Mouse (Mus musculus): ENCODE measurements at regions not wholly inside any gene's neighbourhood (a gene's known extent, or its start where the extent isn't known, plus 50 kb on each side); places are given as distances from the start of the nearest gene placed in this dataset.

DNA sequence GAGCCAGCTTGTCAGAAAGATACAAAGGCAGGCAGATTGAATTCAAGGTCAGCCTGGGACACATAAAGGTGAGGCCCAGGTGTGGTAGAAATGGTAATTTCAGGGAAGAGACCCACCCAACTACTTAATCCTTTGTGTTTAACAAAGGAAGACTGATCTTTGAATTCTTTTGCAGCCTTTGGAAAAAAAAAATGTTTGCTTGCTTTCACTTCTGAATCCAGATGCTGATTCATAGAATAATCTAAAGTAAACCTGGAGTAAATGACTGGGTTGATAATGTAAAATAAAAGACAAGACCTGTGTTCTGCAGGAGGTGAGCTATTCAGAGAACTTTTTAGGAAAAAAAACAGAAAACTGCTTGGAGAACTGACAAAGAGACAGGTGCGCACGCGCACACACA lies 310.9 kb upstream of the Klf6 start:
- Histone ChIP-seq H3K4me1 (ENCODE audit: control insufficient read depth, insufficient read depth, low read length) (no peaks in the 10 kb centered on the region), H3K4me3 (replicated peaks; ENCODE audit: low read length) (no peak overlapping the region), H3K27me3 (ENCODE audit: control insufficient read depth, insufficient read depth, low read length) (no peaks in the 10 kb centered on the region), H3K9ac (ENCODE audit: low read depth, low read length, severe bottlenecking) (no peak overlapping the region), H3K9me3 (ENCODE audit: control insufficient read depth, low read length) (no peaks in the 10 kb centered on the region), H3K36me3 (ENCODE audit: control insufficient read depth, insufficient read depth, low read length) (no peaks in the 10 kb centered on the region), H3K27ac (replicated peaks; ENCODE audit: low read depth, low read length) (no peak overlapping the region), H3K4me2 (replicated peaks; ENCODE audit: low read depth, low read length, severe bottlenecking) (no peak overlapping the region)
- ATAC-seq (ENCODE audit: low FRiP score, low read depth) (no peak), DNase-seq (ENCODE audit: low spot score) (no peak)
- 96% methylated on average over 3 of the region's 3 CpGs for WGBS
- no peak for TF ChIP-seq POLR2A (IDR thresholded peaks at IDR 0.05; ENCODE audit: borderline replicate concordance, extremely low read depth, insufficient read depth, insufficient read length)

DNA sequence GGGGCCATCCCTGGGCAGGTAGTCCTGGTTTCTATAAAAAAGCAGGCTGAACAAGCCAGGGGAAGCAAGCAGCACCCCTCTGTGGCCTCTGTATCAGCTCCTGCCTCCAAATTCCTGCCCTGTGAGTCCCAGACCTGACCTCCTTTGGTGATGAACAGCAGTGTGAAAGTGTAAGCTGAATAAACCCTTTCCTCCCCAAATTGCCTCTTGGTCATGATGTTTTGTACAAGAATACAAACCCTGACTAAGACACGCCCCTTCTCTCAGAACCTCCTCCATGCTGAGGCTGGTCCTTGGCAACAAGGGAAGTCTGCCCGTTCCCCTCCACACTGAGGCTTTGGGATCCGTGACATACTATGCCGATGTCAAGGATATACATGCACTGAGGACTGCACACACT lies 310.2 kb upstream of the Klf6 start:
- DNase-seq (ENCODE audit: low spot score) = no peak
- no peak overlapping the region for H3K27ac ChIP-seq (replicated peaks; ENCODE audit: low read depth, low read length)
- no peak for TF ChIP-seq POLR2A (IDR thresholded peaks at IDR 0.05; ENCODE audit: borderline replicate concordance, extremely low read depth, insufficient read depth, insufficient read length)

DNA sequence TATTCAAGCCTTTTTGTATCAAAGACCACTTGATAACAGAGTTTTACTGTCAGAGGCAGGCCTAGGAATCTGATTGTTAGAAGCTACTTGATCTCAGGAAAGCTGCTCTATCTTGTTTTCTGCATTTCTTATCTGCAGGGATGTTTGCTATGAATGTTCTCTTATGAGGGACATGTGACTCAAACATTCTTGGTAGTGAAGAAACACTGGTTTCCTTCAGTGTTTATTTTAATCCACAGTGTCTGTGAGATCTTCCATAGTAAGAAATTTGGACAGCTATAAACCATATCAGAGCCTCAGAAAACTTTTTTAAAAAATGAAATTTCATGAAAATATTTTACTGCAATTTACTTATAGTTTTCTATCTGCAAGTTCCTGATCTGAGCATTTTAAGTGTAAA lies 307.8 kb upstream of the Klf6 start:
- H3K9me3 ChIP-seq (ENCODE audit: control insufficient read depth, low read length) = no peaks in the 10 kb centered on the region
- no peak for ATAC-seq (ENCODE audit: low FRiP score, low read depth)
- no peak overlapping the region for H3K4me3 ChIP-seq (replicated peaks; ENCODE audit: low read length)
- no peaks in the 10 kb centered on the region for H3K4me1 ChIP-seq (ENCODE audit: control insufficient read depth, insufficient read depth, low read length)
- H3K9ac ChIP-seq (ENCODE audit: low read depth, low read length, severe bottlenecking) = no peak overlapping the region
- no peaks in the 10 kb centered on the region for H3K27me3 ChIP-seq (ENCODE audit: control insufficient read depth, insufficient read depth, low read length)
- no peak for TF ChIP-seq POLR2A (IDR thresholded peaks at IDR 0.05; ENCODE audit: borderline replicate concordance, extremely low read depth, insufficient read depth, insufficient read length)
- H3K27ac ChIP-seq (replicated peaks; ENCODE audit: low read depth, low read length) = no peak overlapping the region
- DNase-seq (ENCODE audit: low spot score) = no peak
- H3K36me3 ChIP-seq (ENCODE audit: control insufficient read depth, insufficient read depth, low read length) = no peaks in the 10 kb centered on the region
- H3K4me2 ChIP-seq (replicated peaks; ENCODE audit: low read depth, low read length, severe bottlenecking) = no peak overlapping the region

More for the DNA sequence above, 310.2 kb upstream of the Klf6 start:
- no peaks in the 10 kb centered on the region for H3K36me3 ChIP-seq (ENCODE audit: control insufficient read depth, insufficient read depth, low read length)
- ATAC-seq (ENCODE audit: low FRiP score, low read depth) = no peak
- no peaks in the 10 kb centered on the region for H3K9me3 ChIP-seq (ENCODE audit: control insufficient read depth, low read length)
- no peaks in the 10 kb centered on the region for H3K4me1 ChIP-seq (ENCODE audit: control insufficient read depth, insufficient read depth, low read length)
- H3K4me2 ChIP-seq (replicated peaks; ENCODE audit: low read depth, low read length, severe bottlenecking) = no peak overlapping the region
- no peaks in the 10 kb centered on the region for H3K27me3 ChIP-seq (ENCODE audit: control insufficient read depth, insufficient read depth, low read length)
- 96% methylated on average over 4 of the region's 4 CpGs for WGBS
- H3K4me3 ChIP-seq (replicated peaks; ENCODE audit: low read length) = no peak overlapping the region
- no peak overlapping the region for H3K9ac ChIP-seq (ENCODE audit: low read depth, low read length, severe bottlenecking)

DNA sequence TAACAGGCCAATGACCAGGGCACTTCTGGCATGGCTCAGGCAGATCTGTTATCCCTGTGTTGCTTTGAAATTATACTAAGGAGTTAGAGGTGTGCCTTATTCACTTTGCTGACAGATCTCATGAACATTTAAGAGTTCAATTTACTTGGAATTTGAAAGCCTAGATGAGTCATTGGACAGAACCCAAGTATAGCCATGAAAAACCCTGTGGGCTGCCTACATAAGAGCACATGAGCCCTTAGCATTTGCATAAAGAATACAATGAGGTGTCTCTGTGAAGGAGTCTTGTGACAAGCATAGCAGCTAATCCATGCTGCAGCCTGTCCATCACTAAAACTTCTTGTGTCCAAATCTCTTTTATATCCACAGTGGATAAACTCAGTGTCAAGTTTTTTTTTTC lies 303.2 kb upstream of the Klf6 start:
- H3K9me3 ChIP-seq (ENCODE audit: control insufficient read depth, low read length) = no peaks in the 10 kb centered on the region
- no peak for TF ChIP-seq POLR2A (IDR thresholded peaks at IDR 0.05; ENCODE audit: borderline replicate concordance, extremely low read depth, insufficient read depth, insufficient read length)
- ATAC-seq (ENCODE audit: low FRiP score, low read depth) = no peak

DNA sequence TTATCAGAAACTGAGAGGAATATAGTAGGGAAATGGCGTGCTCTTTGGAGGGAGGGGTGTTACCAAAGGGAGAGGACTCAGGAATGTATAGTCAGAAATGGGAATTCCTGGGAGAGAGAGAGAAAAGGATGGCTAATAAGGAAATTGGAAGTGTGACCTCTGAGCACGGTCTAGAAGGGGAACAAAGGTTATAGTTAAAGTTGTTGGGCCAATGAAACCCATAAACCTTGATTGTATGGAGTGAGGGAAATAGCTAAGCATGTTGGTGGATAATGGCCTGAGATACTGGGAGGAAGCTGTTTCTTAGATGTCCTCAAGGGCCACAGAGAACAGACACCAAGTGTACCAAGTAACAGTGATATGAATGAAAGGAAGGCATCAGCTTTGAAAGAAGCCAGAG lies 294.8 kb upstream of the Klf6 start:
- Histone ChIP-seq H3K4me1 (ENCODE audit: control insufficient read depth, insufficient read depth, low read length) (no peaks in the 10 kb centered on the region), H3K36me3 (ENCODE audit: control insufficient read depth, insufficient read depth, low read length) (no peaks in the 10 kb centered on the region), H3K27me3 (ENCODE audit: control insufficient read depth, insufficient read depth, low read length) (no peaks in the 10 kb centered on the region), H3K27ac (replicated peaks; ENCODE audit: low read depth, low read length) (no peak overlapping the region), H3K4me3 (replicated peaks; ENCODE audit: low read length) (no peak overlapping the region), H3K4me2 (replicated peaks; ENCODE audit: low read depth, low read length, severe bottlenecking) (no peak overlapping the region), H3K9me3 (ENCODE audit: control insufficient read depth, low read length) (no peaks in the 10 kb centered on the region), H3K9ac (ENCODE audit: low read depth, low read length, severe bottlenecking) (no peak overlapping the region)
- 70% methylated on average over 2 of the region's 2 CpGs for WGBS
- ATAC-seq (ENCODE audit: low FRiP score, low read depth) = no peak
- no peak for TF ChIP-seq POLR2A (IDR thresholded peaks at IDR 0.05; ENCODE audit: borderline replicate concordance, extremely low read depth, insufficient read depth, insufficient read length)
- no peak for DNase-seq (ENCODE audit: low spot score)

More for the DNA sequence above, 303.2 kb upstream of the Klf6 start:
- H3K4me1 ChIP-seq (ENCODE audit: control insufficient read depth, insufficient read depth, low read length) = no peaks in the 10 kb centered on the region
- no peak for DNase-seq (ENCODE audit: low spot score)
- H3K4me2 ChIP-seq (replicated peaks; ENCODE audit: low read depth, low read length, severe bottlenecking) = no peak overlapping the region
- no peak overlapping the region for H3K27ac ChIP-seq (replicated peaks; ENCODE audit: low read depth, low read length)
- no peak overlapping the region for H3K9ac ChIP-seq (ENCODE audit: low read depth, low read length, severe bottlenecking)
- H3K27me3 ChIP-seq (ENCODE audit: control insufficient read depth, insufficient read depth, low read length) = no peaks in the 10 kb centered on the region
- H3K4me3 ChIP-seq (replicated peaks; ENCODE audit: low read length) = no peak overlapping the region
- no peaks in the 10 kb centered on the region for H3K36me3 ChIP-seq (ENCODE audit: control insufficient read depth, insufficient read depth, low read length)

DNA sequence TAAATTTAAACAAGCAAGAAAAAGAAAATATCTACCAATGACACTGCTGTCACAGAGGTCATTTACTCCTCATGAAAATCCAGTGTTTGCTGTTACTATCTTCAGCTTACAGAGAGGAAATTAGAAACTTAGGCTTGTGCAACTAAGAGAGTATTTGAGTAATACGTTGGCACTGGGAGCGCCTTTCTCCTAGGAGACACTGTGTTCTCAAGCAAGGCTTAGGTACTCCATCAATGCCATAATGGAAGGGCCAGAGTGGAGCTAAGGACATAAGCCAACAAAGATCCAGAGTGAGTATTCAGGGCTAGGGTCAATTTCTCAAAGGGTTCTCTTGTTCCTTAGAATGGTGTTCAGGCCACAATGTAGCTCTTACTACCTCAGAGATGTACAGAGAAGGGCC lies 294.4 kb upstream of the Klf6 start:
- WGBS = 93% methylated on average over 2 of the region's 2 CpGs
- H3K4me3 ChIP-seq (replicated peaks; ENCODE audit: low read length) = no peak overlapping the region
- no peak overlapping the region for H3K4me2 ChIP-seq (replicated peaks; ENCODE audit: low read depth, low read length, severe bottlenecking)

More for the DNA sequence above, 294.4 kb upstream of the Klf6 start:
- H3K27ac ChIP-seq (replicated peaks; ENCODE audit: low read depth, low read length) = no peak overlapping the region
- H3K4me1 ChIP-seq (ENCODE audit: control insufficient read depth, insufficient read depth, low read length) = no peaks in the 10 kb centered on the region
- H3K9ac ChIP-seq (ENCODE audit: low read depth, low read length, severe bottlenecking) = no peak overlapping the region
- no peak for TF ChIP-seq POLR2A (IDR thresholded peaks at IDR 0.05; ENCODE audit: borderline replicate concordance, extremely low read depth, insufficient read depth, insufficient read length)
- H3K36me3 ChIP-seq (ENCODE audit: control insufficient read depth, insufficient read depth, low read length) = no peaks in the 10 kb centered on the region
- ATAC-seq (ENCODE audit: low FRiP score, low read depth) (no peak), DNase-seq (ENCODE audit: low spot score) (no peak)
- H3K9me3 ChIP-seq (ENCODE audit: control insufficient read depth, low read length) = no peaks in the 10 kb centered on the region
- no peaks in the 10 kb centered on the region for H3K27me3 ChIP-seq (ENCODE audit: control insufficient read depth, insufficient read depth, low read length)

Measured in limb, embryonic 14.5 days (tissue).